In genomic region chr10:58396600-58396999, GRCm38 (mm10) we compare ENCODE assay signal across 10 mouse cellular contexts. TPM values are rescaled to one million over a fixed set of nuclear protein-coding genes. Genes with fewer than 3 reads are reported as not detected.
DNase-seq lines count a peak whose midpoint lies in the region; ATAC-seq and TF ChIP-seq lines count a peak whose summit lies in the region.
"Had no signal": no experiment of that assay in that cellular context is flagged by ENCODE, and none has a peak within 500 bp of the region (broad histone marks: within the 10 kb centered on the region; RNA-seq: fewer than 3 reads in every experiment).

No protein-coding gene starts in this region.

- peaks cover 23% of the 10 kb centered on the region; the same call in 1 of the 2 replicates for H3K4me1 ChIP-seq in lung, embryonic 14.5 days (ENCODE audit: insufficient read depth)
- H3K4me1 ChIP-seq in lung, adult 2 months (ENCODE audit: control insufficient read depth, insufficient read depth, low read length): peaks cover 36% of the 10 kb centered on the region
- peaks cover 6% of the 10 kb centered on the region for H3K4me1 ChIP-seq in thymus, adult 2 months (replicated peaks; ENCODE audit: control insufficient read depth, insufficient read depth, low read length)
- H3K4me1 ChIP-seq: embryonic facial prominence, embryonic 12.5 days; neural tube, embryonic 12.5 days had no signal

- peak overlapping the region; percentile 36; the same call in 1 of the 2 replicates for H3K4me2 ChIP-seq in lung, embryonic 14.5 days
- H3K4me2 ChIP-seq: embryonic facial prominence, embryonic 12.5 days; neural tube, embryonic 12.5 days had no signal

- no peak for TF ChIP-seq CTCF in lung, embryonic 14.5 days (IDR thresholded peaks at IDR 0.05; ENCODE audit: low read depth)
- no peak for TF ChIP-seq CTCF in lung, adult 2 months (IDR thresholded peaks at IDR 0.05; ENCODE audit: insufficient read depth, low read length)
- TF ChIP-seq CTCF in thymus, adult 2 months (IDR thresholded peaks at IDR 0.05; ENCODE audit: borderline replicate concordance, control insufficient read depth, extremely low read depth, insufficient read depth, low read length, poor library complexity): no peak

- no peak overlapping the region for H3K9ac ChIP-seq in lung, embryonic 14.5 days
- H3K9ac ChIP-seq: embryonic facial prominence, embryonic 12.5 days; neural tube, embryonic 12.5 days had no signal

- peak; percentile 29 to 72 for DNase-seq in adrenal gland, adult (ENCODE audit: inconsistent age in 2 of 2, low spot score in 1 of 2)
- DNase-seq in adrenal gland, postnatal 4 days (ENCODE audit: low spot score in 2 of 2): no peak
- peak; percentile 35 for DNase-seq in lung, embryonic 14.5 days
- no peak for DNase-seq in lung, adult 2 months
- peak; percentile 29 for DNase-seq in gastrocnemius, postnatal 14 days
- peak; percentile 26 to 60 for DNase-seq in lung, postnatal 4 days
- DNase-seq in thymus, adult 2 months: no peak
- no peak for DNase-seq in right cerebral cortex, postnatal 10 days (ENCODE audit: low spot score in 2 of 2)

- TF ChIP-seq POLR2A in lung, adult 2 months (IDR thresholded peaks at IDR 0.05; ENCODE audit: borderline replicate concordance, extremely low read depth, low read depth, low read length): no peak
- no peak for TF ChIP-seq POLR2A in thymus, adult 2 months (IDR thresholded peaks at IDR 0.05; ENCODE audit: control insufficient read depth, extremely low read depth, insufficient read depth, low read length, poor library complexity)

- ATAC-seq in lung, embryonic 14.5 days (ENCODE audit: insufficient read depth): no peak

- intact Hi-C loops in gastrocnemius, postnatal 14 days (cut with DNase I; ENCODE audit: low total_unique reads): no loop called here

- H3K36me3 ChIP-seq in lung, embryonic 14.5 days (ENCODE audit: insufficient read depth): peaks cover 17% of the 10 kb centered on the region
- peaks cover 18% of the 10 kb centered on the region for H3K36me3 ChIP-seq in thymus, adult 2 months (ENCODE audit: control insufficient read depth, insufficient read depth, low read length)

- 30% methylated on average over 3 of the region's 3 CpGs for WGBS in lung, embryonic 14.5 days
- 20% methylated on average over 3 of the region's 3 CpGs for WGBS in lung, adult 2 months
- 99% methylated on average over 3 of the region's 3 CpGs for WGBS in thymus, adult 2 months

- peak overlapping the region; percentile 65 for H3K27ac ChIP-seq in lung, embryonic 14.5 days (ENCODE audit: low read depth)
- H3K27ac ChIP-seq in thymus, adult 2 months (ENCODE audit: control insufficient read depth, insufficient read depth, low read length): no peak overlapping the region
- H3K27ac ChIP-seq: embryonic facial prominence, embryonic 12.5 days; neural tube, embryonic 12.5 days had no signal

- no peaks in the 10 kb centered on the region for H3K27me3 ChIP-seq in lung, embryonic 14.5 days (ENCODE audit: insufficient read depth, low read length)
- no peaks in the 10 kb centered on the region for H3K27me3 ChIP-seq in thymus, adult 2 months (ENCODE audit: control insufficient read depth, insufficient read depth, low read length)
- H3K27me3 ChIP-seq: embryonic facial prominence, embryonic 12.5 days; neural tube, embryonic 12.5 days had no signal

- H3K4me3 ChIP-seq in lung, embryonic 14.5 days (ENCODE audit: low read depth, low read length): no peak overlapping the region
- H3K4me3 ChIP-seq in lung, adult 2 months (replicated peaks; ENCODE audit: extremely low read depth, low read depth, low read length): no peak overlapping the region
- H3K4me3 ChIP-seq in thymus, adult 2 months (ENCODE audit: control insufficient read depth, insufficient read depth, low read length): no peak overlapping the region
- H3K4me3 ChIP-seq: embryonic facial prominence, embryonic 12.5 days; neural tube, embryonic 12.5 days had no signal

- no peaks in the 10 kb centered on the region for H3K9me3 ChIP-seq in lung, embryonic 14.5 days (ENCODE audit: low read depth, low read length)
- H3K9me3 ChIP-seq: embryonic facial prominence, embryonic 12.5 days; neural tube, embryonic 12.5 days had no signal

RNA-seq across cellular contexts. Expression of gene Ranbp2, which starts 50.1 kb away (rescaled TPM):
- total RNA-seq in adrenal gland, postnatal 4 days (2021): 10 to 100 TPM; 69.2 to 80.6 TPM
- polyA plus RNA-seq in lung, embryonic 14.5 days (2014; fragmentation: Nextera tagmentation; extraction: Ambion mirVana): 40.8 and 41.8 TPM in 2 replicates
- 3.1 and 4.8 TPM in 2 replicates for polyA plus RNA-seq in lung, adult 2 months (2012; rRNA removed)
- 10 to 100 TPM; 45.3 to 45.6 TPM for total RNA-seq in gastrocnemius, postnatal 14 days (2021)
- 7.1 and 7.5 TPM in 2 replicates for polyA plus RNA-seq in thymus, adult 2 months (2012; rRNA removed)

Comparison
In these comparisons a context has a peak if more than half of its experiments do, and no peak if none do; other contexts are left out.
1. DNase-seq: peak in adrenal gland, adult (2 of 2), lung, embryonic 14.5 days (single experiment), gastrocnemius, postnatal 14 days (single experiment) and lung, postnatal 4 days (2 of 2); none in adrenal gland, postnatal 4 days (0 of 2), lung, adult 2 months (single experiment), thymus, adult 2 months (single experiment) and right cerebral cortex, postnatal 10 days (0 of 2).